Mouse (Mus musculus): ENCODE results near the gene 1700024G13Rik.
"Not testable (repeated sequence)": the region's sequence is repeated elsewhere in the genome, so short reads cannot be mapped to it uniquely, and the experiment has no call there.

Gene 1700024G13Rik

GRCm38 (mm10) chr14:32388196-32388595, at the start of gene 1700024G13Rik:
Gene 1700024G13Rik, minus strand, starts transcription at chr14:32388391.
- no peak for DNase-seq

- no peak for DNase-seq
Measured at GRCm38 (mm10) chr14:32437352-32437793, 49.2 kb upstream of the 1700024G13Rik start.

- DNase-seq = no peak
Measured at GRCm38 (mm10) chr14:32429030-32429602, 40.9 kb upstream of the 1700024G13Rik start.

GRCm38 (mm10) chr14:32423946-32424345, 35.8 kb upstream of the 1700024G13Rik start:
- peak; percentile 75 for DNase-seq

- DNase-seq = no peak
Measured at GRCm38 (mm10) chr14:32418747-32419146, 30.6 kb upstream of the 1700024G13Rik start.

GRCm38 (mm10) chr14:32412075-32412474, 23.9 kb upstream of the 1700024G13Rik start:
- no peak for DNase-seq

GRCm38 (mm10) chr14:32410084-32410483, 21.9 kb upstream of the 1700024G13Rik start:
- no peak for DNase-seq

- DNase-seq = not testable (repeated sequence)
Measured at GRCm38 (mm10) chr14:32405399-32405798, 17.2 kb upstream of the 1700024G13Rik start.

GRCm38 (mm10) chr14:32381619-32382018, 6.6 kb downstream of the 1700024G13Rik start:
- peak; percentile 10 for DNase-seq

GRCm38 (mm10) chr14:32381066-32381465, 7.1 kb downstream of the 1700024G13Rik start:
- peak; percentile 38 for DNase-seq

GRCm38 (mm10) chr14:32380099-32380480, 8.1 kb downstream of the 1700024G13Rik start:
- no peak for DNase-seq

- DNase-seq = no peak
Measured at GRCm38 (mm10) chr14:32379395-32380098, 8.6 kb downstream of the 1700024G13Rik start.

- no peak for DNase-seq
Measured at GRCm38 (mm10) chr14:32372510-32372909, 15.7 kb downstream of the 1700024G13Rik start.

- DNase-seq = no peak
Measured at GRCm38 (mm10) chr14:32369756-32370155, 18.4 kb downstream of the 1700024G13Rik start.

- DNase-seq = no peak
Measured at GRCm38 (mm10) chr14:32364359-32364758, 23.8 kb downstream of the 1700024G13Rik start.

GRCm38 (mm10) chr14:32351181-32351920, 36.8 kb downstream of the 1700024G13Rik start:
- not testable (repeated sequence) for DNase-seq

GRCm38 (mm10) chr14:32347307-32347706, 40.9 kb downstream of the 1700024G13Rik start:
- no peak for DNase-seq

GRCm38 (mm10) chr14:32344694-32345093, 43.5 kb downstream of the 1700024G13Rik start:
- DNase-seq = no peak

- no peak for DNase-seq
Measured at GRCm38 (mm10) chr14:32344176-32344575, 44.0 kb downstream of the 1700024G13Rik start.

GRCm38 (mm10) chr14:32341823-32342222, 46.4 kb downstream of the 1700024G13Rik start:
- no peak for DNase-seq

GRCm38 (mm10) chr14:32336547-32336946, 51.6 kb downstream of the 1700024G13Rik start:
- peak; percentile 88 for DNase-seq

GRCm38 (mm10) chr14:32336021-32336420, 52.2 kb downstream of the 1700024G13Rik start:
- peak; percentile 75 for DNase-seq
